Mouse (Mus musculus): Measurements from ENCODE around the gene B4galnt4. TPM values are rescaled to one million over a fixed set of nuclear protein-coding genes. Genes with fewer than 3 reads are reported as not detected.

B4galnt4 gene
- total and polyA plus RNA-seq, 2 experiments from 2014 or later: 41.8 to 124 TPM

DNA sequence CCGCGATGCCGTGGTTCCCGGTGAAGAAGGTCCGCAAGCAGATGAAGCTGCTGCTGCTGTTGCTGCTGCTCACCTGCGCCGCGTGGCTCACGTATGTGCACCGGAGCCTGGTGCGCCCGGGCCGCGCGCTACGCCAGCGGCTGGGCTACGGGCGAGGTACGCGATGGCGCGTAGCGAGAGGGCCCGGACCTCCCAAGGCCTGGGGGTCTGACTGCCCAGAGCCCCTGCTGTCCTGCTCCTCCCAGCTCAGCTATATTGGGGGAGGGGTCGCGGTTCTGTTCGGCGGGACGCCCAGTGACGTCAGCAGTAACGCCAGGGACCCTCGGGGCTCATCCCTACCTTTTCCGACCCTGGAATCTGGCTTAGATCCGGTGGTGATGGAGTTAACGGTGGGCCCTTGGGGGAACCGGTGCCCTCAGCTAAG is 377 bp downstream of the B4galnt4 start:
- under 1% methylated on average over 36 of the region's 37 CpGs for WGBS
- peak overlapping the region; percentile 78 for H3K4me2 ChIP-seq (ENCODE audit: low read depth, low read length)
- H3K36me3 ChIP-seq (ENCODE audit: insufficient read depth, low read length): peaks cover 27% of the 10 kb centered on the region
- no peaks in the 10 kb centered on the region for H3K27me3 ChIP-seq (ENCODE audit: insufficient read depth, low read length)
- TF ChIP-seq CTCF (IDR thresholded peaks at IDR 0.05; ENCODE audit: low read depth): no peak
- peaks cover 14% of the 10 kb centered on the region for H3K4me1 ChIP-seq (ENCODE audit: insufficient read depth, low read length)
- peak overlapping the region; percentile 92 for H3K27ac ChIP-seq
- peak; percentile 50 for DNase-seq (ENCODE audit: low spot score)
- H3K9ac ChIP-seq (replicated peaks; ENCODE audit: low read length): peak overlapping the region; percentile 97
- H3K4me3 ChIP-seq (ENCODE audit: low read length): peak overlapping the region; percentile 83
- peak; percentile 52 for ATAC-seq
- no peaks in the 10 kb centered on the region for H3K9me3 ChIP-seq (ENCODE audit: low read length)

DNA sequence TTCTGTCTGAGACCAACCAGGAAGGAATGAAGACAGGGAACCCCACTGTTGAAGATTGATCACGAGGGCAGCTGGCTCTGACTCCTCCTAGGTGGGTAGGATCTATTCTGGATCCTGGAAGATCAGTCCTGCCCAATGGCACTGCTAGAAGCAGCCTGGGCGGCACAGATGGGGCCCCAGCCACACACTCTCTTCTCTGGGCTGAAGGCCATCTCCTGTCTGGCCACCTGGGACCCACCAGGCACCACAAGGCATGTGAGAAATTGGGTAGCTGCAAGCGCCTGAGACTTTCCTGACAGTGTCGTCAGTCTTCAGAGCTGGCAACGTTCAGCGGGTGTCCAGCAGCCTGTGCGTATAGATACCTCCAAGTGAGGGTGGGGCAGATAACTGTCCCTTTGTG is 1.6 kb downstream of the B4galnt4 start:
- Histone ChIP-seq H3K9ac (replicated peaks; ENCODE audit: low read length) (peak overlapping the region; percentile 97; the same call in 1 of the 2 replicates), H3K4me3 (ENCODE audit: low read length) (no peak overlapping the region), H3K36me3 (ENCODE audit: insufficient read depth, low read length) (peaks cover 37% of the 10 kb centered on the region), H3K9me3 (ENCODE audit: low read length) (no peaks in the 10 kb centered on the region), H3K4me2 (ENCODE audit: low read depth, low read length) (peak overlapping the region; percentile 78; the same call in 1 of the 2 replicates), H3K27ac (0 out of 2 replicates have a peak overlapping the region, but pooled peaks have one; percentile 92), H3K27me3 (ENCODE audit: insufficient read depth, low read length) (no peaks in the 10 kb centered on the region), H3K4me1 (ENCODE audit: insufficient read depth, low read length) (peaks cover 14% of the 10 kb centered on the region)
- DNase-seq (ENCODE audit: low spot score): peak; percentile 34
- TF ChIP-seq CTCF (IDR thresholded peaks at IDR 0.05; ENCODE audit: low read depth): no peak
- WGBS: 54% methylated on average over 7 of the region's 7 CpGs
- ATAC-seq: 0 out of 2 replicates have a peak, but pooled peaks have one; percentile 8

DNA sequence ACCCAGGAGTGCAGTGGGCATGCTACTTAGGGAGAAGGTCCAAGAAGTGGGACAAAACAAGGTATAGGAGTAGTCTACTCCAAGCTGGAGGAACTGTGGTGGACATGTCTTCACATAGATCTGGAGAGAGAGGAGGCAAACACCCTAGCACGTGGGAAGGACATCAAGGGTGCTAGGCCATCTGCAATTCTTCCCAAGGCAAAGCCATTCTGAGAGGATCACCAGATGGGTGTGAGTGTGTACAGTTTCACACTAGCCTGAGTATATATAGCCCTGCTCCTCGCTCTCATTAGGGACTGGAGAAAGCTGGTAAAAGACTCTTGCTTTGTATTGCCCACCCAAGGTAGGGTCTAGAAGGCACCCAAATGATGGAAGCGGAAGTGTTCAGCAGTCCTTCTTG is 2.4 kb downstream of the B4galnt4 start:
- DNase-seq (ENCODE audit: low spot score) (no peak), ATAC-seq (no peak)
- Histone ChIP-seq H3K4me1 (ENCODE audit: insufficient read depth, low read length) (peaks cover 14% of the 10 kb centered on the region), H3K27ac (no peak overlapping the region), H3K4me2 (ENCODE audit: low read depth, low read length) (no peak overlapping the region), H3K9me3 (ENCODE audit: low read length) (no peaks in the 10 kb centered on the region), H3K36me3 (ENCODE audit: insufficient read depth, low read length) (peaks cover 44% of the 10 kb centered on the region), H3K4me3 (ENCODE audit: low read length) (no peak overlapping the region), H3K27me3 (ENCODE audit: insufficient read depth, low read length) (no peaks in the 10 kb centered on the region), H3K9ac (replicated peaks; ENCODE audit: low read length) (no peak overlapping the region)
- no peak for TF ChIP-seq CTCF (IDR thresholded peaks at IDR 0.05; ENCODE audit: low read depth)
- WGBS: 91% methylated on average over 3 of the region's 3 CpGs

DNA sequence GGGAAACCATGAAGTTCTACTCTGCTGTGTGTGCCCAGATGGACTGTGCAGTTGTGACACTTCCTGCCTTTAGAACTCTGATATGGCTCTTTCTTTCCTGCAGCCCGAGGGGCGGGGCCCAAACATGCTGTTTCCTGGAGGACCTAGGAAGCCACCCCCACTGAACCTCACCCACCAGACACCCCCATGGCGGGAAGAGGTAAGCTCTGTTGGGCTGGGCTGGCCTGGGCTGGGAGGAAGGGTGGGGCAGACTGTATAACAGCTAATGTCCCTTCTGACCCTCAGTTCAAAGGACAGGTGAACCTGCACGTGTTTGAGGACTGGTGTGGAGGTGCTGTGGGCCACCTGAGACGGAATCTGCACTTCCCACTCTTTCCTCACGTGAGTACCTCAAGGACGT is 3.3 kb downstream of the B4galnt4 start:
- ATAC-seq: no peak
- Histone ChIP-seq H3K36me3 (ENCODE audit: insufficient read depth, low read length) (peaks cover 44% of the 10 kb centered on the region), H3K9ac (replicated peaks; ENCODE audit: low read length) (no peak overlapping the region), H3K27me3 (ENCODE audit: insufficient read depth, low read length) (no peaks in the 10 kb centered on the region), H3K4me1 (ENCODE audit: insufficient read depth, low read length) (peaks cover 14% of the 10 kb centered on the region), H3K4me2 (ENCODE audit: low read depth, low read length) (no peak overlapping the region), H3K4me3 (ENCODE audit: low read length) (no peak overlapping the region), H3K27ac (no peak overlapping the region), H3K9me3 (ENCODE audit: low read length) (no peaks in the 10 kb centered on the region)
- DNase-seq (ENCODE audit: low spot score): no peak
- 79% methylated on average over 7 of the region's 7 CpGs for WGBS
- TF ChIP-seq CTCF (IDR thresholded peaks at IDR 0.05; ENCODE audit: low read depth): no peak

DNA sequence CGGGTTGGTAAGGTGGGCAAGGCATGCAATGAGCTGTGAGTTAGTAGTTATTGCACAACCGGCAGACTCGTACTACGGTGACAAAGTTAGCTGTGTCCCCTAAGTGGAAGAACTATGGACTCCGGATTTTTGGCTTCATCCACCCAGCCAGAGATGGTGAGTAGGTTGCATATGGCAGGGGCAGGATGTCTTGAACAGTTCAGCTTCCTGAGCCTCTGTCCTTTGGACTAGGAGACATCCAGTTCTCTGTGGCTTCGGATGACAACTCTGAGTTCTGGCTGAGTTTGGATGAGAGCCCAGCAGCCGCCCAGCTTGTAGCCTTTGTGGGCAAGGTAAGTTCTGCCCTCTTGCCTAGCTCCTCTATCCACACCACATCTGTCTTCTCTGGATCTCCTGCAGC is 3.7 kb downstream of the B4galnt4 start:
- ATAC-seq (no peak), DNase-seq (ENCODE audit: low spot score) (no peak)
- Histone ChIP-seq H3K4me2 (ENCODE audit: low read depth, low read length) (no peak overlapping the region), H3K36me3 (ENCODE audit: insufficient read depth, low read length) (peaks cover 44% of the 10 kb centered on the region), H3K9me3 (ENCODE audit: low read length) (no peaks in the 10 kb centered on the region), H3K4me3 (ENCODE audit: low read length) (no peak overlapping the region), H3K4me1 (ENCODE audit: insufficient read depth, low read length) (peaks cover 14% of the 10 kb centered on the region), H3K27me3 (ENCODE audit: insufficient read depth, low read length) (no peaks in the 10 kb centered on the region), H3K9ac (replicated peaks; ENCODE audit: low read length) (no peak overlapping the region), H3K27ac (no peak overlapping the region)
- TF ChIP-seq CTCF (IDR thresholded peaks at IDR 0.05; ENCODE audit: low read depth): no peak
- WGBS: 86% methylated on average over 7 of the region's 7 CpGs

DNA sequence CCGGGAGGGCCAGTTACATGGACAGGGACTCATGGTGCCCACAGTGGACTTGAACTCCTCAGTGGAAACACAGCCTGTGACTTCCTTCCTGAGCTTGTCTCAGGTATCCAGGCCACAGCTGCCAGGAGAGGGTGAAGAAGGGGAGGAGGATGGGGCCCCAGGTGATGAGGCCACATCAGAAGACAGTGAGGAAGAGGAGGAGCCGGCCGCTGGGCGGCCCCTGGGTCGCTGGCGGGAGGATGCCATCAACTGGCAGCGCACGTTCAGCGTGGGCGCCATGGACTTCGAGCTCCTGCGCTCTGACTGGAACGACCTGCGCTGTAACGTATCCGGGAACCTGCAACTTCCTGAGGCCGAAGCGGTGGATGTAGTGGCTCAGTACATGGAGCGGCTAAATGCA is 7.4 kb downstream of the B4galnt4 start:
- Histone ChIP-seq H3K27me3 (ENCODE audit: insufficient read depth, low read length) (no peaks in the 10 kb centered on the region), H3K4me2 (ENCODE audit: low read depth, low read length) (no peak overlapping the region), H3K9me3 (ENCODE audit: low read length) (no peaks in the 10 kb centered on the region), H3K36me3 (ENCODE audit: insufficient read depth, low read length) (peaks cover 44% of the 10 kb centered on the region), H3K4me1 (ENCODE audit: insufficient read depth, low read length) (peaks cover 11% of the 10 kb centered on the region), H3K27ac (no peak overlapping the region), H3K9ac (replicated peaks; ENCODE audit: low read length) (no peak overlapping the region), H3K4me3 (ENCODE audit: low read length) (no peak overlapping the region)
- no peak for TF ChIP-seq CTCF (IDR thresholded peaks at IDR 0.05; ENCODE audit: low read depth)
- no peak for DNase-seq (ENCODE audit: low spot score)
- 80% methylated on average over 19 of the region's 19 CpGs for WGBS
- no peak for ATAC-seq

DNA sequence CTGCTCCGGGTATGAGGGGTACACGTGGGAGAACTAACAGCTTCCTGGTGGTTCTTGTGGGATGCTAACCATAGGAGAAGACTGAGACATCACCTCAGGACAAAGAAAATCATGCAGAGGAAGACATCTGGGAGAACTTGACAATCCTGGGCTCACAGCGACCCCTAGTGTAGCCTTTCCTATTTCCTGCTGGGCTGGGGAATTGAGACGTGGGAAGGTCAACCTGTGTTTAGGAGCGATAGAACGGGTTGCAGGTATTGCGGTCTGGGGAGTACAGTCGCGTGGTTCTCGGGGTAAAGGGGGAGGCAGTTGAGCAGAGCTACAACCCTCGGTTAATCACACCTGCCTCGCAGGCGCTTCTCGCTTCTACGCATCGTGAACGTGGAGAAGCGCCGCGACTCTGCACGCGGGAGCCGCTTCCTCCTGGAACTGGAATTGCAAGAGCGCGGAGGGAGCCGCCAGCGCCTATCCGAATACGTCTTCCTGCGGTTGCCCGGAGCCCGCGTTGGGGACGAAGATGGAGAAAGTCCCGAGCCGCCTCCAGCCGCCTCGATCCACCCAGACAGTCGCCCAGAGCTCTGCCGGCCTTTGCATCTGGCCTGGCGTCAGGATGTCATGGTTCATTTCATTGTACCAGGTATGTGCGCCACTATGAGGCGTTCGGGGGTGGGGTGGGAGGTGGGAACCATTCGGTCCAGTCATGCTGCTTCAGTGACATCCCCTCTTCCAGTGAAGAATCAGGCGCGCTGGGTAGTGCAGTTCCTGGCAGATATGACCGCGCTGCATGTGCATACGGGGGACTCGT is 9.4 kb downstream of the B4galnt4 start:
- WGBS: under 1% methylated on average over 51 of the region's 51 CpGs
- peak overlapping the region; percentile 65 for H3K4me2 ChIP-seq (ENCODE audit: low read depth, low read length)
- DNase-seq (ENCODE audit: low spot score) (peak; percentile 90), ATAC-seq (peak; percentile 72)
- H3K9ac ChIP-seq (replicated peaks; ENCODE audit: low read length): peak overlapping the region; percentile 53
- H3K27me3 ChIP-seq (ENCODE audit: insufficient read depth, low read length): no peaks in the 10 kb centered on the region
- peaks cover 11% of the 10 kb centered on the region for H3K4me1 ChIP-seq (ENCODE audit: insufficient read depth, low read length)
- H3K36me3 ChIP-seq (ENCODE audit: insufficient read depth, low read length): peaks cover 27% of the 10 kb centered on the region; the same call in 1 of the 2 replicates
- peak; percentile 89 for TF ChIP-seq CTCF (IDR thresholded peaks at IDR 0.05; ENCODE audit: low read depth)
- peak overlapping the region; percentile 33 for H3K4me3 ChIP-seq (ENCODE audit: low read length)
- no peaks in the 10 kb centered on the region for H3K9me3 ChIP-seq (ENCODE audit: low read length)
- peak overlapping the region; percentile 90 for H3K27ac ChIP-seq
